ENCODE assay signal across 28 mouse cellular contexts in the genomic region with DNA sequence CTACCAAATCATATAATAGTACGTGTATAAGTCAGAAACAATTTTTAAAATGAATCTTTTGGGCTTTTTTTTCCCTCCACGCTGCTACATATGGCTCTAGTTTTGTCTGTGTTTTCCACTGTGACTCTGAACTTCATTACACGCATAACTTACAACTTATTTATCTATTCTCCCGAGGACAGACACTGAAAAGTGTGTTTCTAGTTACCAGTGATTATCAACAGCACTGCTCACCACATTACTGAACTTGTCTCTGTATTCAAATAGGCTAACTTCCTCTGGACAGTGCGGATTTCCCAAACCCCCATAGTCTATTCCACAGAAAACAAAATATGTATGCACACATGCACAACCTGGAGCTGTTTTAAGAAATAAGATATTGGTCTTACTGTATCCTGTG.
"Had no signal": no experiment of that assay in that cellular context is flagged by ENCODE, and none has a peak within 500 bp of the region (broad histone marks: within the 10 kb centered on the region; RNA-seq: fewer than 3 reads in every experiment).

No protein-coding gene starts in this region.

- H3K9ac ChIP-seq: heart, embryonic 13.5 days; heart, embryonic 15.5 days; hindbrain, embryonic 12.5 days; hindbrain, embryonic 14.5 days; intestine, embryonic 15.5 days; limb, embryonic 12.5 days; liver, embryonic 13.5 days; liver, embryonic 15.5 days had no signal

- DNase-seq: gastrocnemius, adult 2 months; gastrocnemius, postnatal 10 days; gastrocnemius, postnatal 25 days; heart, adult 2 months; heart, postnatal 4 days; kidney, adult 18-20 months; kidney, adult 8-10 months; kidney, postnatal 10 days; kidney, postnatal 25 days; kidney, postnatal 4 days; liver; liver, embryonic 13.5 days had no signal

- H3K4me3 ChIP-seq: gastrocnemius, adult 2 months; heart, adult 2 months; heart, embryonic 13.5 days; heart, embryonic 15.5 days; hindbrain, embryonic 10.5 days; hindbrain, embryonic 12.5 days; intestine, embryonic 15.5 days; layer of hippocampus, adult 2 months; left cerebral cortex, adult 2 months; limb, embryonic 10.5 days; limb, embryonic 12.5 days; liver, embryonic 13.5 days; liver, embryonic 15.5 days had no signal

- H3K27me3 ChIP-seq: heart, embryonic 13.5 days; heart, embryonic 15.5 days; hindbrain, embryonic 12.5 days; intestine, embryonic 15.5 days; liver, embryonic 13.5 days; liver, embryonic 15.5 days had no signal

- H3K36me3 ChIP-seq: heart, embryonic 13.5 days; heart, embryonic 15.5 days; hindbrain, embryonic 10.5 days; hindbrain, embryonic 12.5 days; intestine, embryonic 15.5 days; limb, embryonic 10.5 days; liver, embryonic 13.5 days; liver, embryonic 15.5 days had no signal

- H3K9me3 ChIP-seq: heart, embryonic 13.5 days; heart, embryonic 15.5 days; hindbrain, embryonic 10.5 days; hindbrain, embryonic 12.5 days; intestine, embryonic 15.5 days; limb, embryonic 10.5 days; limb, embryonic 12.5 days; liver, embryonic 13.5 days; liver, embryonic 15.5 days had no signal

- H3K4me1 ChIP-seq: heart, embryonic 13.5 days; heart, embryonic 15.5 days; hindbrain, embryonic 12.5 days; intestine, embryonic 15.5 days; limb, embryonic 10.5 days; liver, embryonic 13.5 days; liver, embryonic 15.5 days had no signal

- ATAC-seq: hindbrain, embryonic 16.5 days; inflammation-experienced regulatory T-cells, adult 6 months; intestine, embryonic 15.5 days; intestine, postnatal 0 days had no signal

- H3K27ac ChIP-seq: gastrocnemius, adult 2 months; heart, adult 2 months; heart, embryonic 13.5 days; heart, embryonic 15.5 days; hindbrain, embryonic 10.5 days; hindbrain, embryonic 12.5 days; hindbrain, embryonic 14.5 days; intestine, embryonic 15.5 days; layer of hippocampus, adult 2 months; left cerebral cortex, adult 2 months; limb, embryonic 10.5 days; limb, embryonic 12.5 days; liver, embryonic 13.5 days; liver, embryonic 15.5 days had no signal

- H3K4me2 ChIP-seq: heart, embryonic 11.5 days; heart, embryonic 13.5 days; heart, embryonic 15.5 days; hindbrain, embryonic 12.5 days; hindbrain, embryonic 14.5 days; intestine, embryonic 15.5 days; limb, embryonic 12.5 days; liver, embryonic 11.5 days; liver, embryonic 13.5 days; liver, embryonic 15.5 days had no signal
